Mouse (Mus musculus) heart, postnatal 25 days (tissue): ENCODE data around the gene Eefsec. TPM values are rescaled to one million over a fixed set of nuclear protein-coding genes. Genes with fewer than 3 reads are reported as not detected.

Source experiments
- DNase-seq: peaks from one replicate; pipeline ENCODE4 v3.0.0; 2022; ENCODE audit warnings: low spot score
- intact Hi-C: fragments of 180-260 bp; cut with DNase I; formaldehyde crosslinking; loops from one replicate; pipeline ENCODE4 v1.15.1; 2025
- total RNA-seq, 2 experiments: library from RNA; stranded (reverse); gene quantifications; 2 replicates each; pipeline ENCODE4 v1.2.3; 2021

Eefsec gene
- total RNA-seq, 2 experiments from 2014 or later, result 6.5 to 6.7 TPM

GRCm38 (mm10) chr6:88346776-88347175, 99.6 kb downstream of the Eefsec start:
- intact Hi-C loops, result no loop called here
- DNase-seq, result no peak

- no peak for DNase-seq
- intact Hi-C loops, result no loop called here
Observed at GRCm38 (mm10) chr6:88345311-88345710, 101.0 kb downstream of the Eefsec start.

- DNase-seq, result peak; percentile 31
- intact Hi-C loops, result no loop called here
Observed at GRCm38 (mm10) chr6:88343485-88344450, 102.6 kb downstream of the Eefsec start.

GRCm38 (mm10) chr6:88342965-88343364, 103.4 kb downstream of the Eefsec start:
- DNase-seq, result no peak
- intact Hi-C loops, result no loop called here

GRCm38 (mm10) chr6:88341182-88341581, 105.2 kb downstream of the Eefsec start:
- intact Hi-C loops, result no loop called here
- DNase-seq, result no peak

GRCm38 (mm10) chr6:88340761-88341160, 105.6 kb downstream of the Eefsec start:
- intact Hi-C loops, result no loop called here
- DNase-seq, result no peak

GRCm38 (mm10) chr6:88329336-88329735, 117.0 kb downstream of the Eefsec start:
- intact Hi-C loops, result no loop called here
- DNase-seq, result no peak

- DNase-seq, result no peak
- intact Hi-C loops, result loop anchor here (1.0 to 2.0 kb wide), 2 partner anchors 133 to 209 kb away; no protein-coding TSS in a partner anchor
Observed at GRCm38 (mm10) chr6:88321879-88322278, 124.5 kb downstream of the Eefsec start.

GRCm38 (mm10) chr6:88321253-88321652, 125.1 kb downstream of the Eefsec start:
- DNase-seq, result no peak
- intact Hi-C loops, result loop anchor here (1.0 to 2.0 kb wide), 2 partner anchors 132 to 208 kb away; no protein-coding TSS in a partner anchor

- no peak for DNase-seq
- intact Hi-C loops, result loop anchor here (2.0 kb wide), 1 partner anchor 131 kb away; no protein-coding TSS in a partner anchor
Observed at GRCm38 (mm10) chr6:88319735-88320134, 126.6 kb downstream of the Eefsec start.

- intact Hi-C loops, result no loop called here
- DNase-seq, result no peak
Observed at GRCm38 (mm10) chr6:88315295-88315694, 131.0 kb downstream of the Eefsec start.

GRCm38 (mm10) chr6:88313937-88314336, 132.4 kb downstream of the Eefsec start:
- intact Hi-C loops, result no loop called here
- DNase-seq, result no peak

GRCm38 (mm10) chr6:88311593-88311992, 134.7 kb downstream of the Eefsec start:
- no peak for DNase-seq
- intact Hi-C loops, result no loop called here

GRCm38 (mm10) chr6:88306100-88306746, 140.1 kb downstream of the Eefsec start:
- no peak for DNase-seq
- intact Hi-C loops, result no loop called here

- DNase-seq, result no peak
- intact Hi-C loops, result no loop called here
Observed at GRCm38 (mm10) chr6:88301234-88301633, 145.1 kb downstream of the Eefsec start.

- intact Hi-C loops, result no loop called here
- no peak for DNase-seq
Observed at GRCm38 (mm10) chr6:88299491-88299890, 146.8 kb downstream of the Eefsec start.

GRCm38 (mm10) chr6:88292274-88292909, 153.9 kb downstream of the Eefsec start:
- DNase-seq, result no peak
- intact Hi-C loops, result no loop called here

GRCm38 (mm10) chr6:88290129-88290766, 156.1 kb downstream of the Eefsec start:
- intact Hi-C loops, result no loop called here
- DNase-seq, result peak; percentile 58

GRCm38 (mm10) chr6:88278141-88278540, 168.2 kb downstream of the Eefsec start:
- intact Hi-C loops, result no loop called here
- DNase-seq, result no peak

- intact Hi-C loops, result no loop called here
- no peak for DNase-seq
Observed at GRCm38 (mm10) chr6:88277242-88277641, 169.1 kb downstream of the Eefsec start.
